Mouse (Mus musculus) layer of hippocampus, postnatal 36 days (tissue): Measurements from ENCODE around the gene Zfp385a. TPM values are rescaled to one million over a fixed set of nuclear protein-coding genes. Genes with fewer than 3 reads are reported as not detected.
"Not testable (repeated sequence)": the region's sequence is repeated elsewhere in the genome, so short reads cannot be mapped to it uniquely, and the experiment has no call there.

Experiments
- DNase-seq, 2 experiments: peaks; one replicate each; pipeline ENCODE4 v3.0.0; 2022
- microRNA-seq, 2 experiments: library from miRNA; unstranded; fragments of <30 nt; microRNA quantifications; one replicate each; pipeline ENCODE4 v1.2.0; 2021
- total RNA-seq, 2 experiments: library from RNA; stranded (reverse); gene quantifications; 2 replicates each; pipeline ENCODE4 v1.2.3; 2021

The Zfp385a gene
- total RNA-seq, 2 experiments from 2014 or later, result 38.7 to 39.7 TPM

GRCm38 (mm10) chr15:103289600-103289999 lies 50.3 kb downstream of the Zfp385a start:
- DNase-seq, result no peak

DNA sequence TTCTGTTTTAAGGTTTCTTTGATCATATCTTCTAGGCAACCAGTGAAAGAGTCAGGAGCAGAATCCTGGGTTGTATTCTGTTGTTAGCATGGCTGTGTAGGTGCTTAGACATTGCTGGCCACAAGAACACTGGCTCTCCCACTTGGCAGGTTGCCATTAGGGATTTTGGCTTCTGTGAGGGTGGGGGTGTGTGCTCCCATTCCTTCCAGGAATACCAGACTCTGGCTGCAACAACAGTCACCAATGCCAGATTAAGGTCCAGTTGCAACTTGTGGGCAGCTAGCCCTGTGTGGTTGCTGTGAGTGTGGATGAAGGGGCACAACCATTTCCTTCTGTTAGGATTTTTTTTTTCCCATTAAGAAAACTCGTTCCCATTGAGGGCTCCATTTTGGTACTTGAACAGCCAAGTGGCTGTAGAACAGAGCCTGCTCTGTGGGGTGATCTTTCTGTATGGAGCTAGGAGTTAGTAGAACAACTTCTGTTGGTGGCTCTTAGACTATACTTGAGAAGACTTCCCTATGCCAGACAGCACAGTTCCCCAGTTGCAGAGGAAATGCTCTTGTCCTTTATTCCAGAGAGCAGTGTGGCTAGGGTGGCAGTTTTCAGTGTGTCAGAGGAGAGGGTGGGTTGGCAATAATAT lies 54.0 kb downstream of the Zfp385a start:
- DNase-seq, result no peak

- DNase-seq, result no peak
Observed at GRCm38 (mm10) chr15:103284647-103285046, 55.2 kb downstream of the Zfp385a start.

DNA sequence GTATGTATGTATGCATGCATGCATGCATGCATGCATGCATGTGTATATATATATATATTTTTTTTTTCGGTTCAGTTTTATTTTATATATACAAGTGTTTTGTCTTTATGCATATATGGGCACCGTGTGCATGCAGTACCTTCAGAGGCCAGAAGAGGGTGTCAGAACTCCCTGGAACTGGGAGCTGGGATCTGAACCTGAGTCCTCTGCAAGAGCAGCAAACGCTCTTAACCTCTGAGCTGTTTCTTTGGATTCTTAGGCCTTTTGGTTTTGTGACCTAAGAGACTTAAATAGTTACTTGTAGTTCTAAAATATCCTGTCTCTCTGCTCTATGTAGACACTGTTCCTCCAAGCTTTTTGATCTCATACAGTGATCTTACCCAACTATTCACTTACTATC lies 55.8 kb downstream of the Zfp385a start:
- DNase-seq, result no peak

DNA sequence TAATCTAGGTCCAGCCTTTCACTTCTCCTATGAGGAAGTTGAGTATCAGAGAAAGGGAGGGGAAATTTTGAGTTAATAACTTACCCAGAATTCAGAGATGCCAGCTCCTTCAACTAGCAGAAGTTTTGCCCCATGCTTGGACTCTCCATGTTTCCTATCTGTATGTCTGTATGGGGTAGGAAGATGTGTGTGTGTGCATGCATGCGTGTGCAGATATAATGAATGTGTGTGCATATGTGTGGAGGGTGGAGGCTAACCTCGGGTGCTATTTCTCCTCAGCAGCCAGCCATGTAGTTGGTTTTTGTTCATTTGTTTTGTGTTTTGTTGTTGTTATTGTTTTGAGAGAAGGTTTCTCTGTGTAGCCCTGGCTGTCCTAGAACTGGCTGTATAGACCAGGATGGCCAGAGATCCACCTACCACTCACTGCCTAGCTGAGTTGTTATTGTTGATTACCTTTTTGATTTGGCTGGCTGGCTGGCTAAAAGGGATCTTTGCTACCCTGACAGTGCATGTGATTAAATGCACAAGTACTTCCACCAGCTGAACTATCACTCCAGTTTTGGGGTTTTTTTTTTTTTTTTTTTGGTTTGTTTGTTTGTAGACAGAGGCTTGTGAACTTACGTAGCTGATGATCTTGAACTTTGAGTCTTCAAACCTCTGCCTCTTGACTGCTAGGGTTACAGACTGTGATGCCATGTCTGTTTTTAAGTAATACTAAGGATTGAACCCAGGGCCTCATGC lies 58.3 kb downstream of the Zfp385a start:
- no peak for DNase-seq

- no peak for DNase-seq
Observed at GRCm38 (mm10) chr15:103280817-103281464, 59.0 kb downstream of the Zfp385a start.

- DNase-seq, result no peak
Observed at GRCm38 (mm10) chr15:103279750-103280149, 60.1 kb downstream of the Zfp385a start.

- no peak for DNase-seq
Observed at GRCm38 (mm10) chr15:103277949-103278348, 61.9 kb downstream of the Zfp385a start.

DNA sequence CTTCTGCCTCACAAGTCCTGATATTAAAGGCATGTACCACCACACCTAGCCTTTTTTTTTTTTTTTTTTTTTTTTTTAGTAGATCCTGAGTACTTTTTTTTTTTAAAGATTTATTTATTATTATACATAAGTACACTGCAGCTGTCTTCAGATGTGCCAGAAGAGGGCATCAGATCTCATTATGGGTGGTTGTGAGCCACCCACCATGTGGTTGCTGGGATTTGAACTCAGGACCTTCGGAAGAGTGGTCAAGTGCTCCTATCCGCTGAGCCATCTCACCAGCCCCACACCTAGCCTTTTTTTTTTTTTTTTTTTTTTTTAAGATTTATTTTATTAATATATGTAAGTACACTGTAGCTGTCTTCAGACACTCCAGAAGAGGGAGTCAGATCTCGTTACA lies 64.0 kb downstream of the Zfp385a start:
- DNase-seq, result not testable (repeated sequence)

- peak; percentile 96 to 98 for DNase-seq
Observed at GRCm38 (mm10) chr15:103272419-103273279, 67.2 kb downstream of the Zfp385a start, which contains the start of gene Copz1. Copz1 (plus strand) TSS chr15:103272714.

GRCm38 (mm10) chr15:103268903-103269302 lies 71.0 kb downstream of the Zfp385a start:
- DNase-seq, result no peak

GRCm38 (mm10) chr15:103264794-103265193 lies 75.1 kb downstream of the Zfp385a start:
- DNase-seq, result no peak

Small RNA genes lying within 50 kb of the gene (microRNA-seq; reads per million reads assigned to microRNA genes)
- 79.4 to 173 reads per million in 2 experiments for gene Mir148b
- gene Mir6963, result 0 reads per million in 2 experiments

Other genes starting within 250 kb of the Zfp385a start
- gene Smug1, start 173.0 kb downstream of the Zfp385a start, total RNA-seq, result 10 to 100 TPM; 20.9 to 22.5 TPM
- gene Cbx5, start 100.3 kb downstream of the Zfp385a start, total RNA-seq, result 100 to 1,000 TPM; 188 to 189 TPM
- gene Hnrnpa1, start 99.7 kb downstream of the Zfp385a start, total RNA-seq, result 100 to 1,000 TPM; 257 to 272 TPM
- under 1 TPM in 1 of 2 experiments, not detected in 1; 0.23 TPM for gene Nfe2, start 81.7 kb downstream of the Zfp385a start, total RNA-seq
- gene Copz1, start 67.4 kb downstream of the Zfp385a start, total RNA-seq, result 100 to 1,000 TPM in 1 of 2 experiments, 10 to 100 TPM in 1; 93.2 to 103 TPM
- gene Gpr84, start 29.5 kb downstream of the Zfp385a start, total RNA-seq, result under 1 TPM; 0.25 to 0.66 TPM
- gene Itga5, start 26.7 kb upstream of the Zfp385a start, total RNA-seq, result 1 to 10 TPM; 1.4 to 1.9 TPM
- not detected for gene Gtsf1, start 90.4 kb upstream of the Zfp385a start, total RNA-seq
- not detected for gene Gtsf2, start 108.4 kb upstream of the Zfp385a start, total RNA-seq
- gene Nckap1l, start 113.7 kb upstream of the Zfp385a start, total RNA-seq, result 1 to 10 TPM; 7.0 to 7.3 TPM
- gene Pde1b, start 162.9 kb upstream of the Zfp385a start, total RNA-seq, result 10 to 100 TPM; 95.3 to 97.7 TPM
- gene Ppp1r1a, start 197.9 kb upstream of the Zfp385a start, total RNA-seq, result 100 to 1,000 TPM in 1 of 2 experiments, 10 to 100 TPM in 1; 99.1 to 123 TPM
- gene Glycam1, start 225.0 kb upstream of the Zfp385a start, total RNA-seq, result 1 to 10 TPM; 1.3 to 1.6 TPM